ENCODE assay signal across 27 mouse cellular contexts in the genomic region with DNA sequence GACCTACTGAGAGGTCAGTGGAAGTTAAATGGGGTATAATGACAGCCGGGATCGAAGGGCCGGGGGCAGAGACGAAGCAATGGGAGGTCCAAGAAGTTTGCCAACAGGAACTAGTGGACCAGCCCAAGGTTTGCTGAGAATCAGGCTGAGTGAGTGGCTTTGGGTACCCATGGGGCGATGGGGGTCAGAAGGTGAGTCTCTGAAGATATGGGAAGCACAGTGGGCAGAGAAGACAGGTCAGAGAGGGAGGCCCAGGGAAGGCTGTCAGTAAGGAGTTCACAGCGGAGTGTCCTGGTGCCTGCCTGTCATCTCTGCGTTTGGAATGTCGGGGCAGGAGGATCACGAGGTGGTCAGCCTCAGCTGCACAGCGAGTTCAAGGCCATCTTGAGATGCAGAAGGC. TPM values are rescaled to one million over a fixed set of nuclear protein-coding genes. Genes with fewer than 3 reads are reported as not detected.
"Had no signal": no experiment of that assay in that cellular context is flagged by ENCODE, and none has a peak within 500 bp of the region (broad histone marks: within the 10 kb centered on the region; RNA-seq: fewer than 3 reads in every experiment).

No protein-coding gene starts in this region.

- ATAC-seq: hindbrain, postnatal 0 days; intestine, embryonic 16.5 days; liver, embryonic 12.5 days had no signal

- H3K4me3 ChIP-seq: heart, adult 2 months; hindbrain, embryonic 15.5 days; kidney, embryonic 15.5 days; limb, embryonic 13.5 days; limb, embryonic 15.5 days; liver, embryonic 12.5 days had no signal

- H3K4me2 ChIP-seq: heart, embryonic 11.5 days; hindbrain, embryonic 15.5 days; kidney, embryonic 15.5 days; limb, embryonic 13.5 days; limb, embryonic 15.5 days; liver, embryonic 12.5 days had no signal

- H3K9me3 ChIP-seq: hindbrain, embryonic 15.5 days; kidney, embryonic 15.5 days; limb, embryonic 13.5 days; liver, embryonic 12.5 days had no signal

- H3K9ac ChIP-seq: hindbrain, embryonic 15.5 days; kidney, embryonic 15.5 days; limb, embryonic 13.5 days; limb, embryonic 15.5 days; liver, embryonic 12.5 days; liver, embryonic 14.5 days had no signal

- H3K27ac ChIP-seq: heart, adult 2 months; hindbrain, embryonic 15.5 days; hindbrain, postnatal 0 days; kidney, postnatal 0 days; limb, embryonic 13.5 days; limb, embryonic 15.5 days; liver, embryonic 12.5 days; liver, embryonic 14.5 days had no signal

- DNase-seq: gastrocnemius, postnatal 14 days; gastrocnemius, postnatal 36 days; heart, adult 11 months; heart, adult 2 months; heart, postnatal 10 days; kidney, adult 11 months; kidney, adult 2 months; kidney, adult 9 months; kidney, postnatal 14 days; kidney, postnatal 36 days; layer of hippocampus, adult 9-11 months; layer of hippocampus, postnatal 36 days; left cerebral cortex, postnatal 4 days had no signal

- H3K36me3 ChIP-seq: hindbrain, embryonic 15.5 days; kidney, embryonic 15.5 days; limb, embryonic 13.5 days; limb, embryonic 15.5 days; liver, embryonic 12.5 days had no signal

RNA-seq across cellular contexts. Expression of a gene that starts 6.8 kb away (rescaled TPM):
- polyA plus RNA-seq: heart, embryonic 11.5 days; heart, embryonic 14.5 days; hindbrain, embryonic 15.5 days; intestine, embryonic 14.5 days; kidney, postnatal 0 days; limb, embryonic 11.5 days; limb, embryonic 15.5 days had no signal

RNA-seq across cellular contexts. Expression of a gene that starts 34.2 kb away (rescaled TPM):
- total RNA-seq: hematopoietic stem cell, adult 5-6 weeks had no signal
